Mouse (Mus musculus) kidney, embryonic 14.5 days (tissue): ENCODE results near the gene Tm4sf20. TPM values are rescaled to one million over a fixed set of nuclear protein-coding genes. Genes with fewer than 3 reads are reported as not detected.
A peak's percentile ranks its signal among the peaks of the same experiment; 100 is the strongest.

Experiments used
- ATAC-seq: fragments of 200-750 bp; cut with Nextera tagmentation; 2 replicates; pipeline ENCODE4 v1.8.0; 2017; ENCODE audit warnings: moderate number of reproducible peaks, mild to moderate bottlenecking, moderate TSS enrichment, moderate library complexity; ENCODE audit not compliant: low FRiP score, low TSS enrichment
- H3K27ac ChIP-seq: fragments of 300-500 bp; sonication (generic); 2 replicates; pipeline ENCODE4 v1.5.1; 2014; ENCODE audit warnings: low read depth, mild to moderate bottlenecking, low read length, moderate library complexity, mixed read lengths
- H3K27me3 ChIP-seq: fragments of 300-500 bp; sonication (generic); 2 replicates; pipeline ENCODE4 v1.6.1; 2014; ENCODE audit warnings: mild to moderate bottlenecking, low read length; ENCODE audit not compliant: control insufficient read depth, insufficient read depth
- H3K36me3 ChIP-seq: fragments of 300-500 bp; sonication (generic); 2 replicates; pipeline ENCODE4 v1.6.1; 2014; ENCODE audit warnings: low read length, mixed read lengths; ENCODE audit not compliant: control insufficient read depth, insufficient read depth
- H3K4me1 ChIP-seq: fragments of 300-500 bp; sonication (generic); 2 replicates; pipeline ENCODE4 v1.6.1; 2014; ENCODE audit warnings: low read length, mixed read lengths; ENCODE audit not compliant: control insufficient read depth, insufficient read depth
- H3K4me2 ChIP-seq: fragments of 300-500 bp; sonication (generic); replicated peaks from 2 replicates; pipeline ENCODE4 v1.6.1; 2014; ENCODE audit warnings: low read depth, mild to moderate bottlenecking, low read length
- H3K4me3 ChIP-seq: fragments of 300-500 bp; sonication (generic); 2 replicates; pipeline ENCODE4 v1.5.1; 2014; ENCODE audit warnings: mild to moderate bottlenecking, low read length
- H3K9ac ChIP-seq: fragments of 300-500 bp; sonication (generic); 2 replicates; pipeline ENCODE4 v1.6.1; 2014; ENCODE audit warnings: low read depth, mild to moderate bottlenecking, low read length, moderate library complexity
- H3K9me3 ChIP-seq: fragments of 300-500 bp; sonication (generic); 2 replicates; pipeline ENCODE4 v1.6.1; 2016; ENCODE audit warnings: low read length; ENCODE audit not compliant: control insufficient read depth
- WGBS: fragments of 180-500 bp; shearing (Covaris S2); extraction: QIAGEN DNeasy Blood & Tissue Kit; methylation state at CpG from one replicate; pipeline ENCODE4 v1.1.7; 2014; 5-methylcytosine and 5-hydroxymethylcytosine counted together
- polyA plus RNA-seq: library from polyadenylated mRNA; unstranded; fragments of >200 nt; fragmentation: Nextera tagmentation; extraction: Ambion mirVana; gene quantifications from 2 replicates; pipeline ENCODE4 v1.2.1, GENCODE M21; 2014

The Tm4sf20 gene
- polyA plus RNA-seq, 1 experiment from 2014 or later, result 3.8 TPM

- whole genome bisulfite sequencing, result 84% methylated on average over 7 of the region's 7 CpGs
Observed at GRCm38 (mm10) chr1:82788070-82788469, 19.8 kb upstream of the Tm4sf20 start.

GRCm38 (mm10) chr1:82787414-82787813 lies 19.2 kb upstream of the Tm4sf20 start:
- WGBS, result 10% methylated on average over 2 of the region's 2 CpGs
- H3K4me3 ChIP-seq, result no peak overlapping the region

More at GRCm38 (mm10) chr1:82788070-82788469, 19.8 kb upstream of the Tm4sf20 start:
- Histone ChIP-seq H3K36me3 (no peaks in the 10 kb centered on the region), H3K9me3 (no peaks in the 10 kb centered on the region), H3K27me3 (no peaks in the 10 kb centered on the region), H3K4me3 (no peak overlapping the region), H3K4me2 (no peak overlapping the region), H3K4me1 (no peaks in the 10 kb centered on the region), H3K27ac (no peak overlapping the region), H3K9ac (no peak overlapping the region)
- ATAC-seq, result no peak

GRCm38 (mm10) chr1:82785546-82785945 lies 17.3 kb upstream of the Tm4sf20 start:
- Histone ChIP-seq H3K9ac (no peak overlapping the region), H3K4me3 (no peak overlapping the region), H3K9me3 (no peaks in the 10 kb centered on the region), H3K4me2 (no peak overlapping the region), H3K27me3 (no peaks in the 10 kb centered on the region), H3K27ac (no peak overlapping the region), H3K4me1 (no peaks in the 10 kb centered on the region), H3K36me3 (no peaks in the 10 kb centered on the region)
- 68% methylated on average over 6 of the region's 6 CpGs for WGBS
- ATAC-seq, result no peak

More at GRCm38 (mm10) chr1:82787414-82787813, 19.2 kb upstream of the Tm4sf20 start:
- H3K9me3 ChIP-seq, result no peaks in the 10 kb centered on the region
- H3K9ac ChIP-seq, result no peak overlapping the region
- no peak overlapping the region for H3K4me2 ChIP-seq
- no peaks in the 10 kb centered on the region for H3K36me3 ChIP-seq
- peak; percentile 85 for ATAC-seq
- H3K27ac ChIP-seq, result no peak overlapping the region
- no peaks in the 10 kb centered on the region for H3K27me3 ChIP-seq
- no peaks in the 10 kb centered on the region for H3K4me1 ChIP-seq

GRCm38 (mm10) chr1:82783559-82783958 lies 15.3 kb upstream of the Tm4sf20 start:
- Histone ChIP-seq H3K9me3 (no peaks in the 10 kb centered on the region), H3K27me3 (no peaks in the 10 kb centered on the region), H3K4me3 (no peak overlapping the region), H3K36me3 (no peaks in the 10 kb centered on the region), H3K27ac (no peak overlapping the region), H3K4me1 (no peaks in the 10 kb centered on the region), H3K4me2 (no peak overlapping the region), H3K9ac (no peak overlapping the region)
- WGBS, result 83% methylated on average over 3 of the region's 3 CpGs
- ATAC-seq, result no peak

GRCm38 (mm10) chr1:82779388-82779966 lies 11.2 kb upstream of the Tm4sf20 start:
- Histone ChIP-seq H3K4me1 (no peaks in the 10 kb centered on the region), H3K36me3 (no peaks in the 10 kb centered on the region), H3K4me3 (no peak overlapping the region), H3K9me3 (no peaks in the 10 kb centered on the region), H3K4me2 (no peak overlapping the region), H3K27me3 (no peaks in the 10 kb centered on the region), H3K9ac (no peak overlapping the region), H3K27ac (no peak overlapping the region)
- 87% methylated on average over 6 of the region's 6 CpGs for WGBS
- no peak for ATAC-seq

GRCm38 (mm10) chr1:82775293-82775692 lies 7.0 kb upstream of the Tm4sf20 start:
- H3K36me3 ChIP-seq, result no peaks in the 10 kb centered on the region
- H3K9ac ChIP-seq, result no peak overlapping the region
- ATAC-seq, result no peak
- no peaks in the 10 kb centered on the region for H3K27me3 ChIP-seq
- 91% methylated on average over 4 of the region's 4 CpGs for WGBS
- H3K4me1 ChIP-seq, result no peaks in the 10 kb centered on the region
- H3K27ac ChIP-seq, result no peak overlapping the region
- H3K4me2 ChIP-seq, result no peak overlapping the region
- H3K9me3 ChIP-seq, result no peaks in the 10 kb centered on the region
- H3K4me3 ChIP-seq, result no peak overlapping the region

GRCm38 (mm10) chr1:82773208-82773607 lies 4.9 kb upstream of the Tm4sf20 start:
- no peaks in the 10 kb centered on the region for H3K36me3 ChIP-seq
- H3K4me1 ChIP-seq, result no peaks in the 10 kb centered on the region
- H3K9ac ChIP-seq, result no peak overlapping the region
- WGBS, result 76% methylated on average over 5 of the region's 5 CpGs
- no peaks in the 10 kb centered on the region for H3K27me3 ChIP-seq
- no peak overlapping the region for H3K4me2 ChIP-seq
- no peak overlapping the region for H3K27ac ChIP-seq
- no peak overlapping the region for H3K4me3 ChIP-seq
- ATAC-seq, result no peak
- H3K9me3 ChIP-seq, result no peaks in the 10 kb centered on the region

- Histone ChIP-seq H3K27ac (no peak overlapping the region), H3K4me1 (no peaks in the 10 kb centered on the region), H3K9me3 (no peaks in the 10 kb centered on the region), H3K4me2 (no peak overlapping the region), H3K27me3 (no peaks in the 10 kb centered on the region), H3K36me3 (no peaks in the 10 kb centered on the region), H3K4me3 (no peak overlapping the region), H3K9ac (no peak overlapping the region)
- WGBS, result 86% methylated on average over 4 of the region's 4 CpGs
- ATAC-seq, result 0 out of 2 replicates have a peak, but pooled peaks have one; percentile 57
Observed at GRCm38 (mm10) chr1:82772428-82772827, 4.2 kb upstream of the Tm4sf20 start.

GRCm38 (mm10) chr1:82771022-82771586 lies 2.8 kb upstream of the Tm4sf20 start, which contains the start of gene Gm47791:
Gm47791 (minus strand) TSS chr1:82771243.
- no peaks in the 10 kb centered on the region for H3K4me1 ChIP-seq
- no peak for ATAC-seq
- no peaks in the 10 kb centered on the region for H3K27me3 ChIP-seq
- H3K4me2 ChIP-seq, result no peak within 1 kb of the TSS
- no peaks in the 10 kb centered on the region for H3K36me3 ChIP-seq
- no peaks in the 10 kb centered on the region for H3K9me3 ChIP-seq
- no peak within 1 kb of the TSS for H3K27ac ChIP-seq
- H3K4me3 ChIP-seq, result no peak within 1 kb of the TSS
- 90% methylated on average over 15 of the region's 15 CpGs for WGBS
- H3K9ac ChIP-seq, result no peak within 1 kb of the TSS
